Mouse (Mus musculus) heart, postnatal 14 days (tissue): Measurements from ENCODE around the gene Nudt5. TPM values are rescaled to one million over a fixed set of nuclear protein-coding genes. Genes with fewer than 3 reads are reported as not detected.

Source experiments
- DNase-seq, 2 experiments: peaks; one replicate each; pipeline ENCODE4 v3.0.0; 2021 to 2022
- intact Hi-C: fragments of 180-260 bp; cut with DNase I; formaldehyde crosslinking; loops from one replicate; pipeline ENCODE4 v1.15.1; 2025
- total RNA-seq, 2 experiments: library from RNA; stranded (reverse); gene quantifications; 2 replicates each; pipeline ENCODE4 v1.2.3; 2021

Nudt5 gene
- total RNA-seq, 2 experiments from 2014 or later = 16.9 to 17.5 TPM

- DNase-seq = no peak
- intact Hi-C loops = no loop called here
These were observed 7.0 kb downstream of the Nudt5 start for GRCm38 (mm10) chr2:5851866-5852265.

DNA sequence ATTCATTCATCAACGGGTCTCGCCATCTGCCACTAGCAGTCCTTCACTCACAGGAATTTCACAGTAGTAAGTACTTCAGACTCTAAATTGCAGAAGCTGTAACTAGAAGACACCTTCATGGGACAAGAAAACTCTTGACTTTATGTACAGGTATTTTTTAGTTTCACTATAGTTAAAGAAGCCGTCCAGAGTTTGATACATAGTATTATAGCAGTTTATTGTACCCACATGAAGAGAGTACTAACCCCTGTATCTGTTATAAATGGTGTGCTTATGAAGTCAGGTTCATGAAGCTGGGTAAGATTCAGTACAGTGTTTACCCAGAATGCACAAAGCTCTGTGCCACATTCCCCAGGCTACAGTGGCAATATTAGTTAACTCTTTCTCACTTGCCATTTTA lies 18.0 kb downstream of the Nudt5 start, which contains the start of gene Gm13199:
TSS of gene Gm13199 (minus strand) at position 101 of the 400 bp plus-strand sequence.
- intact Hi-C loops = no loop called here
- no peak for DNase-seq

DNA sequence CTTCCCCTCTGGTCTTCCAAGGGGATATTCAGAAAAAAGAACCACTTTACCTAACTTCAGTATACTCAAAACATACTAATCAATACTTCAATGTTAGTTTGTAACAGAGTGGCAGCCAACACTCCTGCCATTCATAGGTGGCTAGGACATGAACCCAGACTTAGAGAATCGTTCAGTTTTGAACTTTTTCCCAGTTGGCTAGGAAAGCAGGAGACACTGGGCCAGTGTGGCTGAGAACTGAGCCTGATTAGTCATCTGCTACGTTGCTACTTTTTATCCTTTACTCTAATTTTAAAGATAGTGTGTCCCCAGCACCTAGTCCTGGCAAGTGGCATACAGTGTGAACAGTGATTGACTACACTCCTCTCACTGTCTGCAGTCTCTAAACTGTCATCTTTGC lies 22.9 kb downstream of the Nudt5 start:
- no peak for DNase-seq
- intact Hi-C loops = no loop called here

DNA sequence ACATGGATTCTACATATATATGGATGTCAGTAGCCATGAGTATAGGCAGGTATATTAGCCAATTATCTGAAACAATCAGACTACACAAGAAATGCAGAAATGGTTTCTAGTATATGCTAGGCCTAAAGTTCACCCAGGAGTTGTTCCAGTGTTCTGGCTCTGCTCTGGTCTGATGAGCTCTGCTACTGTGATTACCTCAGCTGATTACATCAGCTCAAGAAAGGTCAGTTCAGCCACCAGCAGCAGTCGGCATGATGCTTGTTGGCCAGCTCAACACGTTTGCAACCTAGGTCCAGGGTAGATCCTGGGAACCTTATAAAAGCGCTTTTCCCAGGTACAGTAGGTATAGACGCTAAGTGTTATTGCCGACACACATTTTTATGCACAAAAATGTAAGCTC lies 24.9 kb downstream of the Nudt5 start:
- no peak for DNase-seq

DNA sequence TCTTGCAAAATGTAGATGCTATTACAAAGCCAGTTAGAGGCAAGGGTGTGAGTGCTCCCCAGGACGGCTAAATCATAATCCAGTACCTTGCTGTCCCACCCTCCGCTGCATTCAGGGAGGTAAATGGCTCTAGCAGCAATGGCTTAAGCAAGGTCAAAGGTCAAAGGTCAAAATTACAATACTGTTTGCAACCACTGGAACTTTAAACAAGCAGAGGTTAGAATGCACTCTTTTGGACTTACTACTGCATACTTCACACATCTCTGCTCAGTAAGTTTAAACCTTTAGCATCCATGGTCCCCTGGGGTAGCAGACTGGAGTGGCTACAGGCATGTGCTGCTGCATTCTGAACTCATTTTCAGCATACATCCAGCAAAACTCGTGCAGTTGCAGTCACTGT lies 32.6 kb downstream of the Nudt5 start:
- DNase-seq = no peak
- intact Hi-C loops = no loop called here

More for the DNA sequence above, 24.9 kb downstream of the Nudt5 start:
- intact Hi-C loops = no loop called here

GRCm38 (mm10) chr2:5888865-5889264 lies 44.0 kb downstream of the Nudt5 start:
- DNase-seq = no peak

DNA sequence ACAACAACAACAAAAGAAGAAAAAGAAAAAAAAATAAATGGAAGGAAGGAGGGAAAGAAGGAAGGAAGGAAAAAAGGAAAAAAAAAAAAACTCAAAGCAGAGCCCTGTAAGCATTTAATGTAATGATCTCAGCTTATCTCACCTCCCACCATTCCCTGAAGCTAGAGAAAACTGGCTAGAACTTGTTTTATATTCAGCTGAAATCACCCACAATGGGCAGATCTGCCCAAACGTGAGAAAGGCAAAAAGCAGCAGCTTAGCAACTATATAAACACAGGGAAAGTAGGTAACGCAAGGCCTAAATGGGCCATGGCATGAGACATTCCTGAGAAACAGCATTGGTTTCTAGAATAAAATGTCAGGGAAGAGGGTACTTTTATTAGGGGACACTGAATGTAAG lies 44.6 kb downstream of the Nudt5 start:
- no peak for DNase-seq
- intact Hi-C loops = no loop called here

More at GRCm38 (mm10) chr2:5888865-5889264, 44.0 kb downstream of the Nudt5 start:
- intact Hi-C loops = no loop called here

- intact Hi-C loops = loop anchor here (2.0 to 10.0 kb wide), 2 partner anchors 57 to 271 kb away; partner anchors contain the start of gene Upf2
- no peak for DNase-seq
These were observed 49.5 kb downstream of the Nudt5 start for GRCm38 (mm10) chr2:5894296-5894695.

GRCm38 (mm10) chr2:5894843-5895570 lies 50.2 kb downstream of the Nudt5 start, which contains the start of gene Sec61a2:
Gene Sec61a2, minus strand, starts transcription at chr2:5895432.
- peak; percentile 100 for DNase-seq
- intact Hi-C loops = loop anchor here (2.0 to 10.0 kb wide), 2 partner anchors 56 to 270 kb away; partner anchors contain the start of gene Upf2

DNA sequence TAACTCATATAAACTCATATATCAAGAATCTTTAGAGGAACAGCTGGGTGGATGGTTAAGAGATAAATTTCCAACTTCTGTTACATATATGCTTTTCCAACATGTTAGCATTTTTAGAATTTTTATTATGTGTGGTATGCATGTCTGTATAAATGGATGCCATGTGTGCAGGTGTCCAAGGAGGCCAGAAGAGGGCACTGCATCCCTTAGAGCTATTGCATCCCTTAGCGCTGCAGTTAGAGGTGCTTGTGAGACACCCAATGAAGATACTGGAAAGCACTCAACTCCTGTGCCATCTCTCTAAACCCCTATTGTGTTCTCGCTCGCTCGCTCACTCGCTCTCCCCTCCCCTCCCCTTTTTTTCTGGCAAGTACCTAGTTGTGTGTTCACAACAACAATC lies 55.3 kb downstream of the Nudt5 start:
- DNase-seq = peak in 1 of 2 experiments; percentile 23
- intact Hi-C loops = no loop called here

DNA sequence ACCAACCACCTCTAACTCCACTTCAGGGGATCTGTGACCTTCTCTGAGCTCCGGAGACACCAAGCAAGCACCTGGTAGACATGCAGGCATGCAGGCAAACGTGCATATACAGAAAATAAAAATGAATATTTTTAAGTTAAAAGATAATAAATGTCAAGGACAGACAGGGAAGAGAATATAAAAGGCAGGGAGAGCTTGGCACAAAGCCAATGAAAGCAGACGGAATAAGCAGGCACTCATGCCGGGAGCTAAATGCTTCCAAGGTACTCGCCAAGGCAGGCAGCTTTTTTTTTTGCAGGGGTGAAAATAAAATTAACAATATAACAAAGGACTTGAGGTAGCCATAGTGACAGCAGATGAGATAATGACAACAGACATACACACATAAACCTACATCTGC lies 61.3 kb downstream of the Nudt5 start:
- intact Hi-C loops = no loop called here
- DNase-seq = peak in 1 of 2 experiments; percentile 25

- intact Hi-C loops = no loop called here
- DNase-seq = peak; percentile 21 to 35
These were observed 61.8 kb downstream of the Nudt5 start for GRCm38 (mm10) chr2:5906625-5907024.

- intact Hi-C loops = no loop called here
- peak in 1 of 2 experiments; percentile 13 for DNase-seq
These were observed 66.6 kb downstream of the Nudt5 start for GRCm38 (mm10) chr2:5911282-5911965.

Other genes with a start within 250 kb of the Nudt5 start
- 1 to 10 TPM; 5.0 TPM for gene Camk1d, start 130.5 kb upstream of the Nudt5 start, total RNA-seq
- 10 to 100 TPM; 72.9 to 74.8 TPM for gene Cdc123, start 145 bp downstream of the Nudt5 start, total RNA-seq
- not detected for gene Gm13199, start 17.9 kb downstream of the Nudt5 start, total RNA-seq
- 10 to 100 TPM; 19.8 to 21.1 TPM for gene Sec61a2, start 50.4 kb downstream of the Nudt5 start, total RNA-seq
- gene Dhtkd1, start 97.8 kb downstream of the Nudt5 start, total RNA-seq = 1 to 10 TPM; 1.9 to 5.7 TPM
- gene Upf2, start 106.5 kb downstream of the Nudt5 start, total RNA-seq = 10 to 100 TPM; 12.6 to 13.4 TPM